Mouse (Mus musculus) mesoderm, embryonic 11.5 days (tissue): Measurements from ENCODE around the gene Loxl3.
A peak's percentile ranks its signal among the peaks of the same experiment; 100 is the strongest.

Experiments
- DNase-seq: peaks from one replicate; pipeline ENCODE4 v3.0.0-alpha.2; 2012; ENCODE audit warnings: low read depth, low spot score

Gene Loxl3

DNA sequence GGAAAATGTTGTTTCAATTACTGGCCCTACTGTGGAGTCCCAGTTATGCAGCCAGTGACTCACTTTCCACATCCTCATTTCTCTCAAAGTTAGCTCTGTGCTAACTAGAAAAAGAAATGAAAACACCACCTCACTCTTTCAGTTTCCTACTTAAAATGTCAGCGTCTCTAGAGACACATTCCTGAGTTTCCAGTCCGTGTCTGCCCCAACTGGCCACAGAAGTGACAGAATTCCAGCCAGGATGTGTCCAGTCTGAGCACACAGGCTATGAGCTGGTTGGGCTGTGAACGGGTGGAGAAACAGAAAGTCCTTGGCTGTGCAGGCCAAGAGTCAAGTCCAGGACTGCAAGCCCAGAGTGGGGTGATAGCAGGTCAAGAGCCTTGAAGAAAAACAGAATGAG, 16.8 kb upstream of the Loxl3 start:
- no peak for DNase-seq

DNA sequence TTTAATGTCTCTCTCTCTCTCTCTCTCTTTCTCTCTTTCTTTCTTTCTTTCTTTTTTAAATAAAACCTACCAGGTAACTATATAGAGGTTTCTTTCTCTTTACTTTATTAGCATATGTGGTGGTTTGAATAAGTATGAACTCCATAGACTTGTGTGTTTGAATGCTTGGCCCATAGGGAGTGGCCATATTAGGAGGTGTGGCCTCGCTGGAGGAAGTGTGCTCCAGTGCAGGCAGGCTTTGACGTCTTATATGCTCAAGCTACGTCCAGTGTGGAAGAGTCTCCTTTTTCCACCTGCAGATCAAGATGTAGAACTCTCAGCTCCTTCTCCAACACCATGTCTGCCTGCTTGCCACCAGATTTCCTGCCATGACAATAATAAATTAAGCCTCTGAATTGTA, 14.9 kb upstream of the Loxl3 start:
- DNase-seq, result no peak

GRCm38 (mm10) chr6:83020121-83020520, 13.9 kb upstream of the Loxl3 start:
- no peak for DNase-seq

DNA sequence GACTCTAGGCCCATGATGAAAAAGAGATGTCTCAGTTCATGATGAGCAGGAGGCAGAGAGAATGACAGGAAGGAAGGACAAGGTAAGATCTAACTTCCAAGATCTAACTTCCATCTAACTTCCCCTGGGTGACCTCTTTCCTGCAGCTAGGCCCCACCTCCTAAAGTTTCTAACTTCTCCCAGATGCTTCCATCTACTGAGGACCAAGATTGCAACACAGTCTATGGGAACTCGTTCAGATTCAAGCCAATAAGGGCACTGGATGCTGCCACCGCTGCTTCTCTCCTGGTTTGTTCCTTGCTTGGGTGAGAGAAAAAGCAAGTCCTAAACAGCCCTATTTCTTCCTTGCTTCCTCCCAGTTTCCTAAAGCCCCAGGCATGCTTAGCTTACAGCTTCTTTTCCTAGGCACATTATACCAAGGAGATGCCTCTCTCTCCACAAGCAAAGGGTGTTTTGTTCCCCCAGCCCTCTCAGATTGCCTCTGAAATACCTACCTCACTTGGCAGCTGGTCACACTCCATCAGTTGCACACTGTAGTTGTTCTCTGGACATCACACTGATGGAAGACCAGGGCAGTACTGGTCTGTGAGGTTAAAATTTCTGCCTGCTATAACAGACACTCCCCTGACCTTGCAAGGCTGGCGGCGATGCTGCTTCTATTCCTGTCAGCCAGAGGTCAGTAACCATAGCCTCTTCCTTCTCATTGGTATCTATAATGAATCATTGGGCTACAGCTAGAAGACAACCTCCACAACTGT, 13.0 kb upstream of the Loxl3 start:
- DNase-seq, result no peak

DNA sequence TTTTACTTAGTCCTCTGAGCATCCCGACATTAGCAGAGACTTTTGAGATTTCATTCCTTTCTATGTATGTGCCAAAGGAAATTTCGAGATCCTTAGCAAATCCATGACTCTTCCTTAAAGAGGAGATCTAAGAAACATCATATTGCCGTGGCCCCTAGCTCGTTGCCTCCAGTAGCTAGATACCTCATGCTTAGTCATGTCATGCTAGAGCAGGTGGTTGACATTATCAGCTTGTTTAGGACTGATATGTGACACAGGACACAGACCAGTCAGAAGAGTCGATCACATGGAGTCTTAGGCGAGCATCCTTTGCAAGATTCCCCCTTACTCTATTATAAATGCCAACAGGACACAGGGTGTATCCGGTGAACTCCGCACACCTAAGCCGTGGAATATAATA, 11.0 kb upstream of the Loxl3 start:
- no peak for DNase-seq

DNA sequence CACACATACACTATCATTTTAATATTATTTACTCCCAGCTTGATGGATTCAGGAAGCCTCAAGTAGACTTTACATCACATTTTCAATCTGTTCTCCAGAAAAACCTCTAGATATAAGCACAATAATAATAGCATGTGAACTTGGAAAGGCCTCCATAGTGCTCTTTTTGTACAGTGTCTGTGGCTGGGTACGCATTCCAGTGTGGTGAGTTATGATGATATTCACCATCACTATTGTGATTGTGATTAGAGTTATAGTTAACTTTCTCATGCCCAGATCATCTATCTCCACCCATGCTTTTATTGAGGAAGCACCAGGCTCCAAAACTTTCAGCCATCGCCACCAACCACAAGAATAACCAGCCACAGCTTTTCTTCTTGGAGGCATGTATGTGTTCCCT, 10.2 kb upstream of the Loxl3 start:
- DNase-seq, result no peak

GRCm38 (mm10) chr6:83024421-83024820, 9.6 kb upstream of the Loxl3 start:
- DNase-seq, result no peak

- no peak for DNase-seq
These were observed 8.8 kb upstream of the Loxl3 start for GRCm38 (mm10) chr6:83025221-83025620.

DNA sequence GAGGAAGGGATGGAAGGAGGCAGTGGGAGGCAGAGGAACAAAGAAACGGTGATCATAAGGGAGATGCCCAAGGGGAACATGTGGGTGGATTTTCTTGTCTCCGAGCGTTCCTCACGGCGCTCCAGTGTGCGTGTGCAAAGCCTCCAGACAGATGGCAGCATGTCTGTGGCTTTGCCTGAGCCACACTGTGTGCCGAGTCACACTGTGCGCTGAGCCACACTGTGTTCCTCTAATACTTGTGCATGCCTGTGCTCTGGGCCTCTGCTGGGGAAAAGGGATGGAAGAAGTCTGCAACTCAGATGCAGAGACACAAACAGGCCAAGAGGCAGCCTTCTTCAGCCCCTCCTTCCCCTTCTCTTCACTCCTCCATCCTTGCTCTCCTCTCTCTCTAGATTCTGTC, 6.7 kb upstream of the Loxl3 start:
- DNase-seq, result no peak

GRCm38 (mm10) chr6:83027706-83028105, 6.3 kb upstream of the Loxl3 start:
- DNase-seq, result no peak

DNA sequence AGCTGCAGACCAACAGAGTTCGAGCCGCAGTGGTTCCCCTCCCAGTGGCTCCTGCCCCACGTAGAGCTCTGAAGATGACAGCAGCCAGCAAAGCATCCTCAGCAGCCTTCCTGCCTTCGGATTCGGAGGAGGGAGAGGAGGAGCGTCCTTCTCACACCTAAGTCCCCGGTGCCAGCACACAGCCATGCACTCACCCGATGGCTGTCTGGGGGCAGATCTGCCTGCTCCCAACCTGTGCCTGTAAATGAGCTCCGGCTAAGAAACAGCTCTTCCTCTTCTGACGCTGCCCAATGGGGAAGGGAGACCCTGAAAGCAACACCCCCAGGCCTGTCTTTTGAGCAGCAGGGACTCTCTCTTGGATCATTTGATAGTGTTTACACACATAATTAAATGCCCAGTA, 4.2 kb upstream of the Loxl3 start:
- DNase-seq, result no peak

GRCm38 (mm10) chr6:83031111-83031510, 2.9 kb upstream of the Loxl3 start:
- DNase-seq, result no peak

DNA sequence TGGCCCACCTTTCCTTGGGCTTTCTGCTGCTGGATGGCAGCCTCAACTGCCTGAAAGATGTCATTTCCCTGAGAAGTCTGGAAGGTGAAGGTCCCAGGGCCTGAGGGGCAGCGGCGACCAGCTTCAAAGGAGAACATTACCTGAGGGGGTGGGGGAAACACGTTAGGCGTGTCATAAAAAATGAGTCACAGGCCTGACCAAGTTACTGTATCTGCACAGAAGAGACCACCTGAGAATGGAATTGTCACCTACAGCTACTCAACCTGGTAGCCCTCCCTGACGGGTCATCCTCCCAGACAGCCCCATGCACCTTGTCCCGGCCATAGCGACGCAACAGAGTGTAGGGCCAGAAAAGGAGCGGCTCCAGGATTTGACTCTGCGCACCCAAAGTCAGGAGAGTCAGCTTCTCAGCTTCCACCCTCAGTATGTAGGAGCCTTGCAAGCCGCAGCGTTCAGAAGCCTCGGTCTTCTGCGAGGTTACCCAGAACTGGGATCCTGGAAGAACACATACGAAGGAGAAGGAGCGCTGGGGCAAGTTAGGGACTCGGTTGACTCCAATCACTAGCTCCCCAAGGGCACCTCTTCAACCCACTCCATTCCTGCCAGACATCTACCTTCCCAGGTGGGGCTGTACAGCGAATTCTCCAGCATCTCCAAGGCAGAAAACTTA, 1.9 kb upstream of the Loxl3 start:
- no peak for DNase-seq

DNA sequence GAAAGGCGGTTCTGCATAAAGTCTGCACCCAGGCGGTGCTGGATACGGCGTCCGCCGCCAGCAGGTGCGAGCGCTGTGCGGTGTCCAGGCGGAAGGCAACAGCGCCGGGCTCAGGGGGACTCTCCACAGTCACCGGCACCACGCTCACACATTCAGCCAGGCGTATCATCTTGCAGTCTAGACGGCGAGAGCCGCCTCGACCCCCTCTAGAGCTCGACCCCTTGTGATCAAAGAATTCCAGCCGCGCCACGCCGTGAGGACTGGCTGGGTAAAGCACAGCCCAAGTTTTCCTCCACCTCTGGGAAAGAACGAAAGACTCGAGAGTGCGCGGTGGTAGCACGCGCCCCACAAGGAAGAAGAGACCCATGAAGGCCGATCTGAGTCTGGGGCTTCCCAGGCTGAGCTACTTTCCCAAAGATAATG, 1.2 kb upstream of the Loxl3 start:
- DNase-seq, result peak; percentile 74

DNA sequence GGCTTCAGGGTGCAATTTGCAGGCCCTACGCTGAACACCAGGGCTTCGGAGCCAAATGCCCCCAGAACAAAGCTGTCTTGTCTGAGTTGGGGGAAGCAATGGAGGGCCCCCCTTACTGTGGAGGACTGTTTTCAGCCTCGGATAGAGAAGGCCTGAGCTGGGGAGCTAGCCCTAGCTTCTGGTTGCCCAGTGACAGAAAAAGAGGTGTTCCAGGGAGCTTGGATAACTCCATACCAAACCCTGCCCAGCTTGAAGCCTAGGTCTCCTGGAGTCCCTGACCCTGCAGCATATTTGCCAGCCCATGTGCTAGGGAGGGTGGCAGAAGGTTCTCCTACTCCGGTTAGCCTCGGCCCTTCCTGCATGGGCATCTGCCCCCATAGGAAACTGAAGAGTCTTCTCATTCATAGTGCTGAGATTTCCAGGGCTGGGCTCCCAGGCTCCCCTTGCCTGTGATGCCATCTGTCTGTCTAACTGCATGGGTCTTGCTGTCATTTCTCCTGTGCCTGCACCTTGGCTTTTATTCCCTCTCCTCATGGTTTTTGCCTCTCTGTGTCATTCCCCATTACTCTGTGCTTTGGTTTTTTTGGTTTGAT, 586 bp downstream of the Loxl3 start:
- no peak for DNase-seq

DNA sequence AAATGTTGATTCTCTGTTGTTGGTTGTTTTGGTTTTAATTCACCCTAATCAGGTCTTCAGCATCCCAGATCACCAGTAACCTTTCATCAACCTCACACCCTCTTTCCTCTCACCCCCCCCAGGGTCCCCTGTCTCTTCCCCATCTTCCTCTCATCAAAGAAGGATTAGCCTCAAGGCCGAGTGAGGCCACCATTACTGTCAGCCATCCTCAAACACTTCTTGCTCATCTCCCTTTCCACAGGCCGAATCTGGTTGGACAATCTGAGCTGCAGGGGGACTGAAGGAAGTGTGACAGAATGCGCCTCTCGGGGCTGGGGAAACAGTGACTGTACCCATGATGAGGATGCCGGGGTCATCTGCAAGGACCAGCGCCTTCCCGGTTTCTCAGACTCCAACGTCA, 3.2 kb downstream of the Loxl3 start:
- no peak for DNase-seq

DNA sequence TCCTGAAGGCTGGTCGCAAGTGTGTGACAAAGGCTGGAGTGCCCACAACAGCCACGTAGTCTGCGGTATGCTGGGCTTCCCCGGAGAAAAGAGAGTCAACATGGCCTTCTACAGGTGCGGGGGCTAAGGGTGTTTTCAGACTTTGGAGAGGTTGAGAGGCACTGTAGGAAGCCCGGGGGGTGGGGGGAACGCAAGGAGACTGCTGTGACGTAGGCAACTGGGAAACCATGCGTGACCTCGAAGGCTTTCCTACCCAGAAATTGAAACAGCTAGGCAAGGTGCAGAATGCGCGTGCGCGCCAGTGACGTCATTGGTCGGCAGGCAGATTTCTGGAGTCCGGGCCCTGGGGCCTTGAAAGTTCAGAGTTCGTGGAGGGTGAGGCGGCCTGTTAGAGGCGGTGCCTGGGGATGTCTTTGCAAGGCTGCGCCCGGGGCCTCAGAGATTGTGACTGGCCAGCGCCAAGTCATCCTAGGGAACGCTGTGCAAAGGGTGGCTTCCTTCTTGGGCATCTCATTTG, 4.6 kb downstream of the Loxl3 start:
- peak; percentile 87 for DNase-seq

DNA sequence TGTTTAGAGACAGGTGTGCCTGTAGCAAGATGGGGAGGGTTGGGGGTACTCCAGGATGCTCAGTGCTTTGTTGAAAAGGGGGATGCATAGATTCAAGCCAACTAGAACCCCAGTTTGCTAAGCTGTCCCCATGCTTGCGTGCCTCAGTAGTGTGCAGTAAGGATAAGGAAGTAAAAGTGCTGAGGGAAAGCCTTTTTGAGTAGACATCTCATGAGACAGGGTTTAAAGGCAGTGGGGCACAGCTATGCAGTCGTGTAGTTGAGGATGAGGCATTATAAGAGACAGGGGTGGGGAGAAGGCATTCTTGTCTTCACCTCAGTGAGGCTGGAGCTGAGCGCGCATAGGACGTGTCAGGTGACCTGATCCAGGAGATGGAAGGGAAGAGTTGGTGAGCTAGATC, 6.6 kb downstream of the Loxl3 start:
- no peak for DNase-seq

- no peak for DNase-seq
These were observed 9.6 kb downstream of the Loxl3 start for GRCm38 (mm10) chr6:83043561-83043960.

- no peak for DNase-seq
These were observed 10.0 kb downstream of the Loxl3 start for GRCm38 (mm10) chr6:83043993-83044392.

GRCm38 (mm10) chr6:83044742-83045141, 10.8 kb downstream of the Loxl3 start:
- no peak for DNase-seq

DNA sequence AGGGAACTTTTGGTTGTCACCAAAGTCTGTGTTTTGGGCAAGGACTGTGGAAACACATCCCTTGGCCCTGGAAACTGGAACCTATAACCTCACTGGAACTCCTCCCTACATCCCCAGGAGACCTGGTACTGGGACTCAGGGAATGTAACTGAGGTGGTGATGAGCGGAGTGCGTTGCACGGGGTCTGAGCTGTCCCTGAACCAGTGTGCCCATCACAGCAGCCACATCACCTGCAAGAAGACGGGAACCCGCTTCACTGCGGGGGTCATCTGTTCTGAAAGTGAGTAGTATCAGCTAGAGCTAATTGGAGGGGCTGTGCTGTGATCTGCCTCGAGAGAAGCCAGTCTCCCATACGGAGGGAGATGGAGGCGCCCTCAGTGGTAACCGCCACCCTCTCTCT, 15.4 kb downstream of the Loxl3 start:
- DNase-seq, result no peak
